Mouse (Mus musculus) thymus, adult 2 months (tissue): ENCODE results near the gene Ccdc182. TPM values are rescaled to one million over a fixed set of nuclear protein-coding genes. Genes with fewer than 3 reads are reported as not detected.

Experiments
- DNase-seq: peaks from one replicate; pipeline ENCODE4 v3.0.0; 2021
- H3K27ac ChIP-seq: fragments of 200-500 bp; 2 replicates; pipeline ENCODE4 v1.5.1; 2012; ENCODE audit warnings: low read length, control low read depth; ENCODE audit not compliant: control insufficient read depth, insufficient read depth
- H3K27me3 ChIP-seq: fragments of 200-500 bp; 2 replicates; pipeline ENCODE4 v1.6.1; 2012; ENCODE audit warnings: mild to moderate bottlenecking, low read length, moderate library complexity, mixed read lengths; ENCODE audit not compliant: control insufficient read depth, insufficient read depth
- H3K36me3 ChIP-seq: fragments of 200-500 bp; 2 replicates; pipeline ENCODE4 v1.6.1; 2012; ENCODE audit warnings: mild to moderate bottlenecking, low read length, moderate library complexity; ENCODE audit not compliant: control insufficient read depth, insufficient read depth
- H3K4me1 ChIP-seq: fragments of 200-500 bp; replicated peaks from 2 replicates; pipeline ENCODE4 v1.6.1; 2012; ENCODE audit warnings: low read length; ENCODE audit not compliant: control insufficient read depth, insufficient read depth
- H3K4me3 ChIP-seq: fragments of 200-500 bp; 2 replicates; pipeline ENCODE4 v1.5.1; 2012; ENCODE audit warnings: mild to moderate bottlenecking, low read length, control low read depth, moderate library complexity; ENCODE audit not compliant: control insufficient read depth, insufficient read depth
- CTCF ChIP-seq: fragments of 200-500 bp; IDR thresholded peaks from 2 replicates; pipeline ENCODE4 v1.5.1; 2012; ENCODE audit warnings: mild to moderate bottlenecking, control low read depth, low read length, moderate library complexity, borderline replicate concordance; ENCODE audit not compliant: control insufficient read depth, poor library complexity, insufficient read depth; ENCODE audit errors: extremely low read depth
- POLR2A ChIP-seq: fragments of 200-500 bp; IDR thresholded peaks from 2 replicates; pipeline ENCODE4 v1.6.1; 2012; ENCODE audit warnings: mild to moderate bottlenecking, low read length, control low read depth, moderate library complexity; ENCODE audit not compliant: control insufficient read depth, poor library complexity, insufficient read depth; ENCODE audit errors: extremely low read depth
- WGBS: fragments of 180-500 bp; shearing (Covaris S2); methylation state at CpG from one replicate; pipeline ENCODE4 v1.1.7; 2018; 5-methylcytosine and 5-hydroxymethylcytosine counted together
- polyA plus RNA-seq: library from polyadenylated mRNA; depleted of rRNA; stranded (reverse); fragments of >200 nt; gene quantifications from 2 replicates; pipeline ENCODE4 v1.2.3, GENCODE M21; 2012; rRNA removed

Gene Ccdc182
- polyA plus RNA-seq, 1 experiment: not detected

- Histone ChIP-seq H3K27me3 (no peaks in the 10 kb centered on the region), H3K27ac (no peak overlapping the region), H3K4me1 (no peaks in the 10 kb centered on the region), H3K36me3 (no peaks in the 10 kb centered on the region), H3K4me3 (no peak overlapping the region)
- TF ChIP-seq CTCF: no peak
- TF ChIP-seq POLR2A: no peak
- no peak for DNase-seq
- whole genome bisulfite sequencing: 87% methylated on average over 11 of the region's 11 CpGs
Observed at GRCm38 (mm10) chr11:88330799-88331198, 36.9 kb downstream of the Ccdc182 start.

DNA sequence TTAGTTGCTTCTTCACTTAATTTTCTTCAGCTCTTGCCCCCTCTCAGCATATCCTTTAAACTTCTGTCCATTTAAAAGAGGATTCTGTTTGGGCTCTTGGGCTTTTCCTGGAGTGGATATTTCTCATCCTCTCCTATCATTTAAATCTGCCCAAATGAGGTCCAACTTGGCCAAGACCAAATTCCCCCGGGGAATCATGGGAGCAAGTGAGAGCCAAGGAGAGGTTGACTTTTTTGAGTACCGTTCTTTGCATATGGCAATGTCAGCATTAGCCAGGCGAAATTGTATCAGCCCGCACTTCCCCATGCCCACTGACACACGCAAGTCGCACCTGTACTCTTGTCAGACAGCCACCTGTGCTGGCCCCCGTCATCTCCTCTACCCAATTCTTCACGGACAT lies 37.9 kb downstream of the Ccdc182 start:
- H3K4me1 ChIP-seq: no peaks in the 10 kb centered on the region
- TF ChIP-seq CTCF: no peak
- no peak for TF ChIP-seq POLR2A
- no peak overlapping the region for H3K4me3 ChIP-seq
- no peak for DNase-seq
- H3K27me3 ChIP-seq: no peaks in the 10 kb centered on the region
- no peak overlapping the region for H3K27ac ChIP-seq
- 94% methylated on average over 8 of the region's 8 CpGs for WGBS
- H3K36me3 ChIP-seq: no peaks in the 10 kb centered on the region

GRCm38 (mm10) chr11:88332309-88332934 lies 38.6 kb downstream of the Ccdc182 start:
- H3K27ac ChIP-seq: no peak overlapping the region
- H3K4me1 ChIP-seq: no peaks in the 10 kb centered on the region
- no peak for DNase-seq
- H3K27me3 ChIP-seq: no peaks in the 10 kb centered on the region
- WGBS: 96% methylated on average over 8 of the region's 8 CpGs
- H3K4me3 ChIP-seq: no peak overlapping the region
- H3K36me3 ChIP-seq: no peaks in the 10 kb centered on the region
- TF ChIP-seq POLR2A (no peak), CTCF (no peak)

- no peak for TF ChIP-seq POLR2A
- TF ChIP-seq CTCF: no peak
- no peak for DNase-seq
- Histone ChIP-seq H3K36me3 (no peaks in the 10 kb centered on the region), H3K4me3 (no peak overlapping the region), H3K27me3 (no peaks in the 10 kb centered on the region), H3K27ac (no peak overlapping the region), H3K4me1 (no peaks in the 10 kb centered on the region)
- 91% methylated on average over 5 of the region's 5 CpGs for WGBS
Observed at GRCm38 (mm10) chr11:88334893-88335292, 41.0 kb downstream of the Ccdc182 start.

GRCm38 (mm10) chr11:88337926-88338325 lies 44.1 kb downstream of the Ccdc182 start:
- Histone ChIP-seq H3K27ac (no peak overlapping the region), H3K4me3 (no peak overlapping the region), H3K27me3 (no peaks in the 10 kb centered on the region), H3K36me3 (0 out of 2 replicates have a peak, but pooled peaks cover 3% of the 10 kb centered on the region), H3K4me1 (no peaks in the 10 kb centered on the region)
- TF ChIP-seq CTCF (no peak), POLR2A (no peak)
- no peak for DNase-seq
- WGBS: 98% methylated on average over 3 of the region's 3 CpGs

Other genes with a start within 250 kb of the Ccdc182 start
- gene Srsf1, start 246.7 kb upstream of the Ccdc182 start, polyA plus RNA-seq: 247 and 358 TPM in 2 replicates
- 35.4 and 35.9 TPM in 2 replicates for gene Vezf1, start 225.8 kb upstream of the Ccdc182 start, polyA plus RNA-seq
- gene Cuedc1, start 196.0 kb upstream of the Ccdc182 start, polyA plus RNA-seq: 13.8 and 15.5 TPM in 2 replicates
- 41.6 and 47.6 TPM in 2 replicates for gene Mrps23, start 89.7 kb upstream of the Ccdc182 start, polyA plus RNA-seq